ENCODE assay signal across 8 mouse cellular contexts in genomic region chr8:80753017-80753715, GRCm38 (mm10). TPM values are rescaled to one million over a fixed set of nuclear protein-coding genes. Genes with fewer than 3 reads are reported as not detected.
DNase-seq lines count a peak whose midpoint lies in the region; ATAC-seq and TF ChIP-seq lines count a peak whose summit lies in the region.

No protein-coding gene starts in this region.

- no peak overlapping the region for H3ac ChIP-seq in C2C12 (ENCODE audit: control insufficient read depth, insufficient read length, low read depth)

- no peak overlapping the region for H3K4me2 ChIP-seq in embryonic facial prominence, embryonic 15.5 days (replicated peaks)
- H3K4me2 ChIP-seq in limb, embryonic 14.5 days (replicated peaks; ENCODE audit: low read depth, low read length, severe bottlenecking): no peak overlapping the region

- H3K27me3 ChIP-seq in C2C12 (ENCODE audit: control insufficient read depth, insufficient read depth, insufficient read length): no peaks in the 10 kb centered on the region
- no peaks in the 10 kb centered on the region for H3K27me3 ChIP-seq in embryonic facial prominence, embryonic 15.5 days
- H3K27me3 ChIP-seq in limb, embryonic 14.5 days (ENCODE audit: control insufficient read depth, insufficient read depth, low read length): no peaks in the 10 kb centered on the region

- DNase-seq in heart, adult 8-10 months (ENCODE audit: low spot score): peak; percentile 83
- peak; percentile 86 for DNase-seq in kidney, adult 9 months
- peak; percentile 89 for DNase-seq in limb, embryonic 14.5 days (ENCODE audit: low spot score)
- peak; percentile 81 for DNase-seq in naive thymus-derived CD4-positive, alpha-beta T cell, adult 2 months (ENCODE audit: low read depth)
- DNase-seq in spleen, postnatal 36 days (ENCODE audit: low spot score in 2 of 2): peak; percentile 38 to 46

- H3K4me1 ChIP-seq in bone marrow, adult 2 months (ENCODE audit: control insufficient read depth, insufficient read depth, low read length): no peaks in the 10 kb centered on the region
- H3K4me1 ChIP-seq in embryonic facial prominence, embryonic 15.5 days: no peaks in the 10 kb centered on the region
- no peaks in the 10 kb centered on the region for H3K4me1 ChIP-seq in limb, embryonic 14.5 days (ENCODE audit: control insufficient read depth, insufficient read depth, low read length)

- 0 out of 2 replicates have a peak, but pooled peaks have one; percentile 40 for ATAC-seq in embryonic facial prominence, embryonic 15.5 days (ENCODE audit: insufficient number of reproducible peaks, low FRiP score, low TSS enrichment, low read depth)
- ATAC-seq in limb, embryonic 14.5 days (ENCODE audit: low FRiP score, low read depth): peak; percentile 85

- H3K79me2 ChIP-seq in C2C12 (ENCODE audit: control insufficient read depth, insufficient read depth): no peaks in the 10 kb centered on the region

- no peak overlapping the region for H3K4me3 ChIP-seq in C2C12 (ENCODE audit: insufficient read depth, poor library complexity, severe bottlenecking)
- no peak overlapping the region for H3K4me3 ChIP-seq in bone marrow, adult 2 months (replicated peaks; ENCODE audit: control insufficient read depth, low read depth, low read length)
- no peak overlapping the region for H3K4me3 ChIP-seq in embryonic facial prominence, embryonic 15.5 days (replicated peaks)
- H3K4me3 ChIP-seq in limb, embryonic 14.5 days (replicated peaks; ENCODE audit: low read length): no peak overlapping the region

- H3K27ac ChIP-seq in bone marrow, adult 2 months (ENCODE audit: control insufficient read depth, insufficient read depth, low read depth, low read length, poor library complexity): no peak overlapping the region
- no peak overlapping the region for H3K27ac ChIP-seq in embryonic facial prominence, embryonic 15.5 days (replicated peaks)
- H3K27ac ChIP-seq in limb, embryonic 14.5 days (replicated peaks; ENCODE audit: low read depth, low read length): no peak overlapping the region

- H3K79me3 ChIP-seq in C2C12 (ENCODE audit: low read depth): no peaks in the 10 kb centered on the region

- TF ChIP-seq POLR2A in bone marrow, adult 2 months (IDR thresholded peaks at IDR 0.05; ENCODE audit: borderline replicate concordance, control insufficient read depth, low read depth, low read length): no peak
- TF ChIP-seq POLR2A in limb, embryonic 14.5 days (IDR thresholded peaks at IDR 0.05; ENCODE audit: borderline replicate concordance, extremely low read depth, insufficient read depth, insufficient read length): no peak

- H3K36me3 ChIP-seq in C2C12 (ENCODE audit: control insufficient read depth, insufficient read depth): no peaks in the 10 kb centered on the region
- H3K36me3 ChIP-seq in embryonic facial prominence, embryonic 15.5 days: no peaks in the 10 kb centered on the region
- no peaks in the 10 kb centered on the region for H3K36me3 ChIP-seq in limb, embryonic 14.5 days (ENCODE audit: control insufficient read depth, insufficient read depth, low read length)

- no peak overlapping the region for H3K9ac ChIP-seq in embryonic facial prominence, embryonic 15.5 days
- H3K9ac ChIP-seq in limb, embryonic 14.5 days (ENCODE audit: low read depth, low read length, severe bottlenecking): no peak overlapping the region

- 33% methylated on average over 9 of the region's 9 CpGs for WGBS in bone marrow, adult 2 months
- 31% methylated on average over 9 of the region's 9 CpGs for WGBS in embryonic facial prominence, embryonic 15.5 days
- WGBS in limb, embryonic 14.5 days: 28% methylated on average over 9 of the region's 9 CpGs

- H3K9me3 ChIP-seq in embryonic facial prominence, embryonic 15.5 days (replicated peaks): no peaks in the 10 kb centered on the region
- no peaks in the 10 kb centered on the region for H3K9me3 ChIP-seq in limb, embryonic 14.5 days (ENCODE audit: control insufficient read depth, low read length)

- peak; percentile 46 for TF ChIP-seq CTCF in C2C12 (IDR thresholded peaks at IDR 0.05; ENCODE audit: control insufficient read depth, insufficient read depth, insufficient read length)
- peak; percentile 72 for TF ChIP-seq CTCF in bone marrow, adult 2 months (IDR thresholded peaks at IDR 0.05; ENCODE audit: control insufficient read depth, insufficient read depth, low read length)

TF ChIP-seq in C2C12, 6 proteins besides CTCF, POLR2A, EP300 and RAD21:
- TF ChIP-seq FOSL1 (IDR thresholded peaks at IDR 0.05; ENCODE audit: insufficient read depth, low read length, poor library complexity, severe bottlenecking) (no peak), MAX (IDR thresholded peaks at IDR 0.05) (no peak), MYOD1 (IDR thresholded peaks at IDR 0.05; ENCODE audit: control insufficient read depth, insufficient read length, low read depth) (no peak), USF1 (IDR thresholded peaks at IDR 0.05; ENCODE audit: low read depth) (no peak)

RNA-seq across cellular contexts. Expression of gene Smarca5, which starts 13.9 kb away (rescaled TPM):
- polyA plus RNA-seq in C2C12 (2012; fragmentation: generic; extraction: Trizol): 17.4 TPM
- 29.1 and 31.8 TPM in 2 replicates for polyA plus RNA-seq in bone marrow, adult 2 months (2011; ENCODE audit: insufficient read depth, insufficient read length, low replicate concordance, missing spikeins)
- polyA plus RNA-seq in embryonic facial prominence, embryonic 15.5 days (2015; fragmentation: Nextera tagmentation; extraction: Ambion mirVana): 71.2 TPM in 2 replicates
- 10 to 100 TPM; 35.5 to 39.2 (median 38.8) TPM for total RNA-seq in heart, adult 8-10 months (2022)
- 19.5 and 24.6 TPM in 2 replicates for polyA plus RNA-seq in limb, embryonic 14.5 days (2012; rRNA removed)
- 78.1 and 83.1 TPM in 2 replicates for polyA plus RNA-seq in limb, embryonic 14.5 days (2014; fragmentation: Nextera tagmentation; extraction: Ambion mirVana)
